Mouse (Mus musculus) MN1 (cell line): ENCODE measurements at regions not wholly inside any gene's neighbourhood (a gene's known extent, or its start where the extent isn't known, plus 50 kb on each side); places are given as distances from the start of the nearest gene placed in this dataset.

ENCODE experiments used
- DNase-seq: peaks from one replicate; pipeline ENCODE4 v3.0.0-alpha.2; 2016; ENCODE audit warnings: low spot score

GRCm38 (mm10) chr14:67181586-67181985, 1172.6 kb upstream of the Gulo start:
- DNase-seq = no peak

GRCm38 (mm10) chr14:67179549-67179948, 1170.5 kb upstream of the Gulo start:
- DNase-seq = no peak

GRCm38 (mm10) chr14:67178329-67179039, 1169.5 kb upstream of the Gulo start:
- no peak for DNase-seq

GRCm38 (mm10) chr14:67176672-67177071, 1167.7 kb upstream of the Gulo start:
- DNase-seq = no peak

GRCm38 (mm10) chr14:67176100-67176499, 1167.1 kb upstream of the Gulo start:
- DNase-seq = no peak

GRCm38 (mm10) chr14:67174929-67175328, 1165.9 kb upstream of the Gulo start:
- no peak for DNase-seq

GRCm38 (mm10) chr14:67170801-67171200, 1161.8 kb upstream of the Gulo start:
- no peak for DNase-seq

- no peak for DNase-seq
Observed at GRCm38 (mm10) chr14:67170248-67170647, 1161.2 kb upstream of the Gulo start.

GRCm38 (mm10) chr14:67169201-67169600, 1160.2 kb upstream of the Gulo start:
- no peak for DNase-seq

GRCm38 (mm10) chr14:67159996-67160395, 1151.0 kb upstream of the Gulo start:
- no peak for DNase-seq

GRCm38 (mm10) chr14:67158867-67159266, 1149.9 kb upstream of the Gulo start:
- DNase-seq = no peak

GRCm38 (mm10) chr14:67156366-67156765, 1147.4 kb upstream of the Gulo start:
- DNase-seq = no peak

- no peak for DNase-seq
Observed at GRCm38 (mm10) chr14:67153621-67154020, 1144.6 kb upstream of the Gulo start.

- no peak for DNase-seq
Observed at GRCm38 (mm10) chr14:67149961-67150471, 1141.0 kb upstream of the Gulo start.

GRCm38 (mm10) chr14:67149091-67149490, 1140.1 kb upstream of the Gulo start:
- no peak for DNase-seq

GRCm38 (mm10) chr14:67146602-67147001, 1137.6 kb upstream of the Gulo start:
- DNase-seq = no peak

- no peak for DNase-seq
Observed at GRCm38 (mm10) chr14:67145046-67145445, 1136.0 kb upstream of the Gulo start.

GRCm38 (mm10) chr14:67144461-67144985, 1135.5 kb upstream of the Gulo start:
- DNase-seq = no peak

GRCm38 (mm10) chr14:67143826-67144225, 1134.8 kb upstream of the Gulo start:
- DNase-seq = no peak

- no peak for DNase-seq
Observed at GRCm38 (mm10) chr14:67142556-67143250, 1133.7 kb upstream of the Gulo start.

GRCm38 (mm10) chr14:67141581-67142441, 1132.8 kb upstream of the Gulo start:
- peak; percentile 72 for DNase-seq

- DNase-seq = no peak
Observed at GRCm38 (mm10) chr14:67141151-67141550, 1132.1 kb upstream of the Gulo start.
